Mouse (Mus musculus) forebrain, embryonic 16.5 days (tissue): ENCODE data around the gene Repin1. TPM values are rescaled to one million over a fixed set of nuclear protein-coding genes. Genes with fewer than 3 reads are reported as not detected.

Experiments
- ATAC-seq: fragments of 200-750 bp; cut with Nextera tagmentation; 2 replicates; pipeline ENCODE4 v1.8.0; 2017; ENCODE audit warnings: mild to moderate bottlenecking, moderate library complexity
- H3K27ac ChIP-seq: fragments of 300-500 bp; sonication (generic); 2 replicates; pipeline ENCODE4 v1.5.1; 2014; ENCODE audit warnings: low read length, control low read depth
- H3K27me3 ChIP-seq: fragments of 300-500 bp; sonication (generic); replicated peaks from 2 replicates; pipeline ENCODE4 v1.6.1; 2014; ENCODE audit warnings: low read length; ENCODE audit not compliant: control insufficient read depth, insufficient read depth
- H3K36me3 ChIP-seq: fragments of 300-500 bp; sonication (generic); 2 replicates; pipeline ENCODE4 v1.6.1; 2014; ENCODE audit not compliant: control insufficient read depth, insufficient read depth
- H3K4me1 ChIP-seq: fragments of 300-500 bp; sonication (generic); replicated peaks from 2 replicates; pipeline ENCODE4 v1.6.1; 2014; ENCODE audit warnings: low read length; ENCODE audit not compliant: control insufficient read depth, insufficient read depth
- H3K4me2 ChIP-seq: fragments of 300-500 bp; sonication (generic); 2 replicates; pipeline ENCODE4 v1.6.1; 2014; ENCODE audit warnings: mild to moderate bottlenecking, low read length, control low read depth
- H3K4me3 ChIP-seq: fragments of 300-500 bp; sonication (generic); replicated peaks from 2 replicates; pipeline ENCODE4 v1.5.1; 2014; ENCODE audit warnings: mild to moderate bottlenecking, low read length, control low read depth
- H3K9ac ChIP-seq: fragments of 300-500 bp; sonication (generic); replicated peaks from 2 replicates; pipeline ENCODE4 v1.6.1; 2014; ENCODE audit warnings: low read depth, low read length, control low read depth
- H3K9me3 ChIP-seq: fragments of 300-500 bp; sonication (generic); 2 replicates; pipeline ENCODE4 v1.6.1; 2016; ENCODE audit warnings: low read length; ENCODE audit not compliant: control insufficient read depth
- WGBS: fragments of 180-500 bp; shearing (Covaris S2); extraction: QIAGEN DNeasy Blood & Tissue Kit; methylation state at CpG from one replicate; pipeline ENCODE4 v1.1.7; 2014; 5-methylcytosine and 5-hydroxymethylcytosine counted together
- polyA plus RNA-seq: library from polyadenylated mRNA; unstranded; fragments of >200 nt; fragmentation: Nextera tagmentation; extraction: Ambion mirVana; gene quantifications from 2 replicates; pipeline ENCODE4 v1.2.1, GENCODE M21; 2015

The Repin1 gene
- polyA plus RNA-seq, 1 experiment from 2014 or later = 32.9 TPM

DNA sequence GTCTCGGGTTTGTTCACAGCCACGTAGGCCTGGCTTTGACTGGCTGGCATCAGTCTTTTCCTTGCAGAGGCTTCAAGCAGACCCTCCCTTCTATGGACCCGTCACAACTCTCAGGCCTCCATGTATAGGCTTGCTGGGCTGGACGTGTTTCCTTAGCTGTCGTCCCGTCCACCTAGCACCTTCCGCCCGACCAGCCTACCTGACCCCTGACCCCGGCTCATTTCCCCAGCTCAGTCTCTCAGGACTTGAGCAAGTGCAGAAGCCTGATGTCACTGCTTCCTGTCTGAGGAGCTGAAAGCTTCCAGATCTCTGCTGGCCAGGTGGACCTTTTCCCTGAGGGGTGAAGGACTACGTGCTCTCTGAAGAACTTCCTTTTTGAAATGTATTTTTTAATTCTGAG lies 20.4 kb upstream of the Repin1 start:
- no peaks in the 10 kb centered on the region for H3K4me1 ChIP-seq
- no peak for ATAC-seq
- no peak overlapping the region for H3K9ac ChIP-seq
- H3K27me3 ChIP-seq = no peaks in the 10 kb centered on the region
- H3K4me2 ChIP-seq = no peak overlapping the region
- no peak overlapping the region for H3K27ac ChIP-seq
- no peaks in the 10 kb centered on the region for H3K36me3 ChIP-seq
- no peak overlapping the region for H3K4me3 ChIP-seq
- H3K9me3 ChIP-seq = no peaks in the 10 kb centered on the region
- WGBS = 82% methylated on average over 10 of the region's 10 CpGs

- H3K9me3 ChIP-seq = no peaks in the 10 kb centered on the region
- no peaks in the 10 kb centered on the region for H3K27me3 ChIP-seq
- H3K4me1 ChIP-seq = no peaks in the 10 kb centered on the region
- no peak overlapping the region for H3K9ac ChIP-seq
- ATAC-seq = no peak
- no peak overlapping the region for H3K27ac ChIP-seq
- H3K36me3 ChIP-seq = no peaks in the 10 kb centered on the region
- 82% methylated on average over 3 of the region's 3 CpGs for WGBS
- H3K4me2 ChIP-seq = no peak overlapping the region
- no peak overlapping the region for H3K4me3 ChIP-seq
Observed at GRCm38 (mm10) chr6:48573981-48574380, 19.7 kb upstream of the Repin1 start.

GRCm38 (mm10) chr6:48578736-48579135 lies 14.9 kb upstream of the Repin1 start:
- ATAC-seq = no peak
- WGBS = 77% methylated on average over 5 of the region's 5 CpGs
- no peak overlapping the region for H3K27ac ChIP-seq
- H3K9ac ChIP-seq = no peak overlapping the region
- H3K36me3 ChIP-seq = no peaks in the 10 kb centered on the region
- no peaks in the 10 kb centered on the region for H3K9me3 ChIP-seq
- H3K4me2 ChIP-seq = no peak overlapping the region
- no peaks in the 10 kb centered on the region for H3K27me3 ChIP-seq
- H3K4me3 ChIP-seq = no peak overlapping the region
- no peaks in the 10 kb centered on the region for H3K4me1 ChIP-seq

DNA sequence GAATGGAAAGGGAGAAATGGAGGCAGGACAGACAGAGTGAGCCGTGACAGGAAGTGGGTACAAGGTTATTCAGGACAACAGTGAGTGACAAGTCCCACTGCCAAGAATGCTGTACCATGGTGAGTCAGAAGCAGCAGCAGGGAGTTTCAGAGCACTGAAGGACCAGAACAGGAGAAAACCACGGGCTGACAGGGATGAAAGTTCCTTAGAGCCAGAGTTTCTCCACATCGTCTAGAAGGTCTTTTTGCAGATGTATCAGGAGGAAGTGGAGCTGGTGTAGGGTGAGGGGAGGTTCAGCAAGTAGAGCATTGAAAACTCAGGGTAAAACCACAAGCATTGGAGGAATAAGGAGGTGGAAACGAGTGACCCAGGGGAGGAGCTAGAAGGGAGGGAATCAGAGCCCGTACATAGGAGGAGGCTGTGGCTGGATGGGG lies 14.5 kb upstream of the Repin1 start:
- Histone ChIP-seq H3K9ac (no peak overlapping the region), H3K27ac (no peak overlapping the region), H3K4me2 (no peak overlapping the region), H3K27me3 (no peaks in the 10 kb centered on the region), H3K4me1 (no peaks in the 10 kb centered on the region), H3K9me3 (no peaks in the 10 kb centered on the region), H3K4me3 (no peak overlapping the region), H3K36me3 (no peaks in the 10 kb centered on the region)
- WGBS = 42% methylated on average over 5 of the region's 5 CpGs
- ATAC-seq = no peak

DNA sequence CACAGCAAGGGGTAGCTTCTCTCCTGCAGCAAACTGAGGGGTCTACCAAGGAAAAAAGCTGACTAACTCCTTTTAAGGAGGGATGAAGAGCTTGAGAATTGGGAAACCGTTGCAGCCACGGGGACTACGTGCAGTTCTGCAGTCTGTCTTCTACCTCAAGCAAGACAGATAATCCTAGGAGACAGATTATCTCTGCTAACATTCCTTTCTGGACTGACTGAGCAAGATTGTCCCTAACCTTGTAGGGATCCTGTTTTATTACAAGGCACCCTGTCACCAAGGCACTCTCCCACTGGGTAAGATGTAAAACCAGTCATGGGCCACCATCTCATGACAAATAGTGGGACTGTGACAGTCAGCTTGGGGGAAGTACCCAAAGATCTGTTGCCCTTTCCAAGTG lies 12.4 kb upstream of the Repin1 start:
- 41% methylated on average over 3 of the region's 3 CpGs for WGBS
- H3K9ac ChIP-seq = no peak overlapping the region
- H3K9me3 ChIP-seq = no peaks in the 10 kb centered on the region
- H3K4me2 ChIP-seq = no peak overlapping the region
- ATAC-seq = no peak
- H3K4me1 ChIP-seq = no peaks in the 10 kb centered on the region
- no peaks in the 10 kb centered on the region for H3K36me3 ChIP-seq
- H3K4me3 ChIP-seq = no peak overlapping the region
- no peak overlapping the region for H3K27ac ChIP-seq
- no peaks in the 10 kb centered on the region for H3K27me3 ChIP-seq

DNA sequence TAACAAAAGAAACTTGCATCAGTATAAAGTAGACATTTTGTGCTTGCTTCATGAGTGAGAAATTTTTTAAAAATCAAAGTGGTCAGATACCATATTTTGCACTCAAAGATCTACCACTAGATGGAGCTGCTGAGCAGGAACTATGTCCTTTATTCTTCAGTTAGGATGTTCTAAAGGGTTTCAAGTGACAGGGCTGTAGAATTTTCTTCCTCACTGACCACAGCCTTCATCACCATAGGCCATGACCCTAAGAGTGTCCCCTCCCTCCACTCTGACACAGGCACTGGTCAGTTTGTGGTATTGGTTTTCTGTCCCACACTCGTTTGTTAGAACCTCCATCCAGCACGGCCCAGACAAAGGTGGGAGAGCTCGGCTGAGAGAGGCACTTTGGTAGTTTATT lies 11.6 kb upstream of the Repin1 start:
- Histone ChIP-seq H3K9ac (no peak overlapping the region), H3K9me3 (no peaks in the 10 kb centered on the region), H3K4me1 (no peaks in the 10 kb centered on the region), H3K36me3 (no peaks in the 10 kb centered on the region), H3K27me3 (no peaks in the 10 kb centered on the region), H3K27ac (no peak overlapping the region), H3K4me3 (no peak overlapping the region), H3K4me2 (no peak overlapping the region)
- ATAC-seq = peak; percentile 43; the same call in 1 of the 2 replicates
- 66% methylated on average over 3 of the region's 3 CpGs for WGBS

DNA sequence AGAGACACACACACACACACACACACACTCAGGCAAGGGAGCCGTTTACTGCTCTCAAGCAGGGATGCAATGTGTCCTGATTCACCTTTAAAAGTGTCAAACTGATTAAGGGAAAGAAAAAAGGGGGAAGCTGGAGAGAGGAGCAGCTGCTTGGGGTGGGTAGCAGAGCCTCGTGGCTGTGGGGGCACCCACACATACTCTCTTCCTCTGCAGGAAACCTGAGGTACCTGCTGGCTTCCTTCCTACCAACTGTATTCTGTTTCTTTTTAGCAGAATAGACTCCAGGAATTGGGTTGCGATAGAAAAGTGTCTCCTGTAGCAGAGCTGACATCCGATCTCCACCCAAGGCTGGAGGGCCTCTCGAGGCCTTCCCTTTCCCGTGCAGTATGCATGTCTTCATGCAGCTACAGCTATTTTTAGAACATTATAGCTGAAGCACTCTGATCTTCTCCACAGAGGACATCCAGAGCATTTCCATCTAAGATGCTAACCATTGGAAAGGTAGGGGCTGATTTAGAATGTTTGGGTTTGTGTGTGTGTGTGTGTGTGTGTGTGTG lies 4.4 kb upstream of the Repin1 start, which contains the start of gene Gm45021:
TSS of gene Gm45021 (plus strand) at position 417 of the 557 bp plus-strand sequence.
- Histone ChIP-seq H3K9me3 (no peaks in the 10 kb centered on the region), H3K27me3 (no peaks in the 10 kb centered on the region), H3K27ac (no peak within 1 kb of the TSS), H3K4me1 (peaks cover 5% of the 10 kb centered on the region), H3K9ac (no peak within 1 kb of the TSS), H3K4me3 (no peak within 1 kb of the TSS), H3K36me3 (no peaks in the 10 kb centered on the region), H3K4me2 (no peak within 1 kb of the TSS)
- WGBS = 76% methylated on average over 6 of the region's 6 CpGs
- no peak for ATAC-seq

DNA sequence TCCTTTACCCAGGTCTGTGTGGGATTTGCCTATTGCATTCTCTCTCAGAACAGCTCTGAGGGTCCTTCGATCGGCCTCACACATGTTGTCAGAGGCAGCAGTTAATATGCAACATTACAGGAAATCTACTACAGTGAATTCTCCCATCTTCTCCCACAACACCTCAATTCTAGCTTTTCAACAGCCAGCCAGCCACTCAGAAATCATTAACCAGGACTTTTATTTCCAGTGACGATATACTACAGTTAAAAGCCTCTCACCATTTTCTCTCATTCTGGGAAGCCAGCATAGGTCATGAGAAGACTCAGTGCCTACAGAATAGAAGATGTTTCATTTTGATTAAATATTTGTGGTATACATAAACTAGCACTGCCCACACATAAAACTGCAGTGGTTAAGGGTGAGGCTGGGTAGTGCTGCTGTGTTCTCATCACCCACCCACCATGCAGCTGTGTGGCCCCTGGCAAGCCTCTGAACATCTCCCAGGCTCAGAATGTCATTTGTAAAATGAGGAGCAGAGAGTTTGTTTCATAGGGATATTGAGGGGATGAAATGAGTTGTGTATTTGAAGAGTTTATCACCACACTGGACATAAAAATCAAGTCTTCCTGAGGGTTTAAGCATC lies 2.4 kb upstream of the Repin1 start:
- peaks cover 4% of the 10 kb centered on the region for H3K36me3 ChIP-seq
- no peak for ATAC-seq
- peaks cover 2% of the 10 kb centered on the region; the same call in 1 of the 2 replicates for H3K9me3 ChIP-seq
- H3K4me2 ChIP-seq = no peak overlapping the region
- H3K4me3 ChIP-seq = no peak overlapping the region
- peaks cover 16% of the 10 kb centered on the region for H3K4me1 ChIP-seq
- 88% methylated on average over 3 of the region's 3 CpGs for WGBS
- no peak overlapping the region for H3K27ac ChIP-seq
- H3K9ac ChIP-seq = no peak overlapping the region
- no peaks in the 10 kb centered on the region for H3K27me3 ChIP-seq

GRCm38 (mm10) chr6:48591871-48592270 lies 1.8 kb upstream of the Repin1 start:
- ATAC-seq = no peak
- Histone ChIP-seq H3K4me1 (peaks cover 16% of the 10 kb centered on the region), H3K4me2 (no peak overlapping the region), H3K27me3 (no peaks in the 10 kb centered on the region), H3K4me3 (no peak overlapping the region), H3K9ac (no peak overlapping the region), H3K27ac (no peak overlapping the region), H3K9me3 (peaks cover 7% of the 10 kb centered on the region), H3K36me3 (peaks cover 9% of the 10 kb centered on the region)
- WGBS = 92% methylated on average over 6 of the region's 6 CpGs
